Mouse (Mus musculus): ENCODE results near the gene Ugt1a2. TPM values are rescaled to one million over a fixed set of nuclear protein-coding genes. Genes with fewer than 3 reads are reported as not detected.

Ugt1a2 gene
- polyA plus RNA-seq, 1 experiment from 2014 or later = 0.07 TPM

- peaks cover 92% of the 10 kb centered on the region for H3K9me3 ChIP-seq
- no peaks in the 10 kb centered on the region for H3K27me3 ChIP-seq (ENCODE audit: poor library complexity, severe bottlenecking)
- H3K36me3 ChIP-seq (replicated peaks) = peaks cover 100% of the 10 kb centered on the region
- no peak overlapping the region for H3K4me3 ChIP-seq
- no peaks in the 10 kb centered on the region for H3K4me1 ChIP-seq
- WGBS = 82% methylated on average over 4 of the region's 4 CpGs
- no peak for DNase-seq (ENCODE audit: extremely low spot score, low spot score)
- H3K27ac ChIP-seq = no peak overlapping the region
These were observed 64.5 kb downstream of the Ugt1a2 start for GRCm38 (mm10) chr1:88264869-88265240.

GRCm38 (mm10) chr1:88266123-88266522, 65.7 kb downstream of the Ugt1a2 start:
- Histone ChIP-seq H3K4me1 (no peaks in the 10 kb centered on the region), H3K27ac (no peak overlapping the region), H3K27me3 (ENCODE audit: poor library complexity, severe bottlenecking) (no peaks in the 10 kb centered on the region), H3K36me3 (replicated peaks) (peaks cover 96% of the 10 kb centered on the region), H3K4me3 (no peak overlapping the region), H3K9me3 (peaks cover 80% of the 10 kb centered on the region)
- DNase-seq (ENCODE audit: extremely low spot score, low spot score) = no peak
- 90% methylated on average over 13 of the region's 13 CpGs for WGBS

GRCm38 (mm10) chr1:88267489-88267888, 67.1 kb downstream of the Ugt1a2 start:
- H3K36me3 ChIP-seq (replicated peaks) = peaks cover 96% of the 10 kb centered on the region
- peaks cover 74% of the 10 kb centered on the region for H3K9me3 ChIP-seq
- H3K4me3 ChIP-seq = no peak overlapping the region
- no peaks in the 10 kb centered on the region for H3K27me3 ChIP-seq (ENCODE audit: poor library complexity, severe bottlenecking)
- 93% methylated on average over 6 of the region's 6 CpGs for WGBS
- no peak overlapping the region for H3K27ac ChIP-seq
- no peaks in the 10 kb centered on the region for H3K4me1 ChIP-seq
- no peak for DNase-seq (ENCODE audit: extremely low spot score, low spot score)

GRCm38 (mm10) chr1:88268070-88268469, 67.7 kb downstream of the Ugt1a2 start:
- no peaks in the 10 kb centered on the region for H3K4me1 ChIP-seq
- H3K36me3 ChIP-seq (replicated peaks) = peaks cover 96% of the 10 kb centered on the region
- no peaks in the 10 kb centered on the region for H3K27me3 ChIP-seq (ENCODE audit: poor library complexity, severe bottlenecking)
- peaks cover 72% of the 10 kb centered on the region for H3K9me3 ChIP-seq
- 89% methylated on average over 6 of the region's 6 CpGs for WGBS
- no peak for DNase-seq (ENCODE audit: extremely low spot score, low spot score)
- H3K4me3 ChIP-seq = no peak overlapping the region
- H3K27ac ChIP-seq = no peak overlapping the region

Other genes with a start within 250 kb of the Ugt1a2 start
- gene Usp40, start 192.1 kb upstream of the Ugt1a2 start, polyA plus RNA-seq (2016; fragmentation: Nextera tagmentation; extraction: Ambion mirVana) = 33.0 and 36.9 TPM in 2 replicates
- not detected in 2 replicates for gene Ugt1a10, start 145.2 kb upstream of the Ugt1a2 start, polyA plus RNA-seq (2016; fragmentation: Nextera tagmentation; extraction: Ambion mirVana)
- gene Ugt1a9, start 129.8 kb upstream of the Ugt1a2 start, polyA plus RNA-seq (2016; fragmentation: Nextera tagmentation; extraction: Ambion mirVana) = not detected in 2 replicates
- gene Ugt1a8, start 112.8 kb upstream of the Ugt1a2 start, polyA plus RNA-seq (2016; fragmentation: Nextera tagmentation; extraction: Ambion mirVana) = not detected in 2 replicates
- 0.32 and 0.34 TPM in 2 replicates for gene Ugt1a7c, start 105.5 kb upstream of the Ugt1a2 start, polyA plus RNA-seq (2016; fragmentation: Nextera tagmentation; extraction: Ambion mirVana)
- not detected in 2 replicates for gene Ugt1a6b, start 97.3 kb upstream of the Ugt1a2 start, polyA plus RNA-seq (2016; fragmentation: Nextera tagmentation; extraction: Ambion mirVana)
- 0.14 and 0.20 TPM in 2 replicates for gene Ugt1a6a, start 65.8 kb upstream of the Ugt1a2 start, polyA plus RNA-seq (2016; fragmentation: Nextera tagmentation; extraction: Ambion mirVana)
- not detected in 2 replicates for gene Ugt1a5, start 34.6 kb upstream of the Ugt1a2 start, polyA plus RNA-seq (2016; fragmentation: Nextera tagmentation; extraction: Ambion mirVana)
- 8.5 and 9.5 TPM in 2 replicates for gene Dnajb3, start 5.2 kb downstream of the Ugt1a2 start, polyA plus RNA-seq (2016; fragmentation: Nextera tagmentation; extraction: Ambion mirVana)
- 0.07 TPM in 1 of 2 replicates, not detected in the other for gene Ugt1a1, start 11.4 kb downstream of the Ugt1a2 start, polyA plus RNA-seq (2016; fragmentation: Nextera tagmentation; extraction: Ambion mirVana)
- 1.3 and 1.4 TPM in 2 replicates for gene Mroh2a, start 26.4 kb downstream of the Ugt1a2 start, polyA plus RNA-seq (2016; fragmentation: Nextera tagmentation; extraction: Ambion mirVana)
- 223 and 224 TPM in 2 replicates for gene Hjurp, start 77.0 kb downstream of the Ugt1a2 start, polyA plus RNA-seq (2016; fragmentation: Nextera tagmentation; extraction: Ambion mirVana)
- not detected in 2 replicates for gene Trpm8, start 77.1 kb downstream of the Ugt1a2 start, polyA plus RNA-seq (2016; fragmentation: Nextera tagmentation; extraction: Ambion mirVana)
- not detected in 2 replicates for gene Spp2, start 206.4 kb downstream of the Ugt1a2 start, polyA plus RNA-seq (2016; fragmentation: Nextera tagmentation; extraction: Ambion mirVana)

Data from forebrain, embryonic 10.5 days (tissue).